Mouse (Mus musculus): ENCODE results near the gene Snx25. TPM values are rescaled to one million over a fixed set of nuclear protein-coding genes. Genes with fewer than 3 reads are reported as not detected.

Gene Snx25
- polyA plus RNA-seq, 1 experiment from 2014 or later = 6.5 TPM

- DNase-seq (ENCODE audit: low spot score) = peak; percentile 95
- peak overlapping the region; percentile 81 for H3K9ac ChIP-seq (ENCODE audit: low read length)
- 2% methylated on average over 75 of the region's 77 CpGs for WGBS
- H3K36me3 ChIP-seq (ENCODE audit: control insufficient read depth, insufficient read depth, low read length) = no peaks in the 10 kb centered on the region
- no peaks in the 10 kb centered on the region for H3K9me3 ChIP-seq (ENCODE audit: control insufficient read depth, low read length)
- H3K4me1 ChIP-seq (ENCODE audit: control insufficient read depth, insufficient read depth, low read length) = no peaks in the 10 kb centered on the region
- peak overlapping the region; percentile 76 for H3K4me3 ChIP-seq (ENCODE audit: low read depth, low read length)
- peak; percentile 93 for ATAC-seq (ENCODE audit: insufficient number of reproducible peaks, low FRiP score, low TSS enrichment, low read depth)
- H3K4me2 ChIP-seq (ENCODE audit: low read depth, severe bottlenecking) = peak overlapping the region; percentile 69
- H3K27ac ChIP-seq (replicated peaks; ENCODE audit: low read depth, low read length) = peak overlapping the region; percentile 81
- H3K27me3 ChIP-seq (ENCODE audit: control insufficient read depth, insufficient read depth, low read length) = no peaks in the 10 kb centered on the region
These were observed 11.3 kb upstream of the Snx25 start for GRCm38 (mm10) chr8:46162953-46163869.

GRCm38 (mm10) chr8:46153042-46153441, 1.1 kb upstream of the Snx25 start:
- no peak overlapping the region for H3K27ac ChIP-seq (replicated peaks; ENCODE audit: low read depth, low read length)
- H3K4me3 ChIP-seq (ENCODE audit: low read depth, low read length) = no peak overlapping the region
- WGBS = 35% methylated on average over 2 of the region's 2 CpGs
- no peak overlapping the region for H3K9ac ChIP-seq (ENCODE audit: low read length)
- H3K27me3 ChIP-seq (ENCODE audit: control insufficient read depth, insufficient read depth, low read length) = no peaks in the 10 kb centered on the region
- H3K9me3 ChIP-seq (ENCODE audit: control insufficient read depth, low read length) = no peaks in the 10 kb centered on the region
- DNase-seq (ENCODE audit: low spot score) = no peak
- ATAC-seq (ENCODE audit: insufficient number of reproducible peaks, low FRiP score, low TSS enrichment, low read depth) = no peak
- H3K36me3 ChIP-seq (ENCODE audit: control insufficient read depth, insufficient read depth, low read length) = no peaks in the 10 kb centered on the region
- peaks cover 3% of the 10 kb centered on the region for H3K4me1 ChIP-seq (ENCODE audit: control insufficient read depth, insufficient read depth, low read length)
- peak overlapping the region; percentile 97; the same call in 1 of the 2 replicates for H3K4me2 ChIP-seq (ENCODE audit: low read depth, severe bottlenecking)

DNA sequence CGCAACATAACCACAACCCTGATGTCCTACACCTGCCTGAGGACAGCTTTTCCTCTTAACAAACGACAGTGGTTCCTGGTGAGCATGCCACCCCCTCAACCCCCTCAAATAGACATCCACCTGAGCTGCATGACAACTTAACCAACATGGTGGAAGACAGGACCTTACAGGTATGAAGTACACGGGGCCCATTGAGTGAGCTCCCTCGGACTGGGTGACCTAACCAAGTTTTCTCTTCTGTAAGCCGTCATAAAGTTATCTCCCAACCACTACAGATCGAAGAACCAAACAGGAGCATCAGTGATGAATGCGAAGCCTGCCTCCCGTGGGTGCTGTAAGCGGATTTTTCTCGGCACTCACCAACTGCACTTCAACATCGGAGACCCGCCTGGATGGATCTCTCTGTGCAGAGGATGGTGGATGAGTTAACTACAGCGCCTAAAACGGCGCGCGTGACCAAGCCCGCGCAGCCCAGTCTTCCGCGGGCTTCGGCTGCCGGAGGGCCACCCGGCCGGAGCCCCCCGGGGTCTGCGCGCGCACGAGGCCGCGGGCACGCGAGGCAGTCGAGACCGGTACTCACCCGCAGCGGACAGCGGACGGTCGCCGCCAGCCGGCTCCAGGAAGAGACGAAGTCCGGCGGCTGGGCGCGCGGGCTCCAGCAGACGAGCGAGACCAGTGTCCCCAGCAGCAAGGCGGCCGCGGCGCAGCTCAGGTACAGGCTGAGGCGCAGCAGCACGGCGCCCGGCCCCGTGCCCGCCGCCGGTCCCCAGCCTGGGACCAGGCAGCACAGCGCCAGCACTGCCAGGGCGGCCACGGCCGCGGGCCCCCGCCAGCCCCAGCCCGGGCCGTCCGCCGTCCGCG, 527 bp downstream of the Snx25 start, which contains the start of gene Cfap97:
Gene Cfap97 (plus strand): TSS at position 570 of the 861 bp plus-strand sequence.
- no peaks in the 10 kb centered on the region for H3K27me3 ChIP-seq (ENCODE audit: control insufficient read depth, insufficient read depth, low read length)
- ATAC-seq (ENCODE audit: insufficient number of reproducible peaks, low FRiP score, low TSS enrichment, low read depth) = peak; percentile 73
- peaks cover 3% of the 10 kb centered on the region for H3K4me1 ChIP-seq (ENCODE audit: control insufficient read depth, insufficient read depth, low read length)
- peak within 1 kb of the TSS; percentile 97 for H3K4me2 ChIP-seq (ENCODE audit: low read depth, severe bottlenecking)
- peak within 1 kb of the TSS; percentile 78 for H3K4me3 ChIP-seq (ENCODE audit: low read depth, low read length)
- 1% methylated on average over 45 of the region's 75 CpGs for WGBS
- H3K9ac ChIP-seq (ENCODE audit: low read length) = peak within 1 kb of the TSS; percentile 71
- H3K9me3 ChIP-seq (ENCODE audit: control insufficient read depth, low read length) = no peaks in the 10 kb centered on the region
- DNase-seq (ENCODE audit: low spot score) = peak; percentile 68
- H3K27ac ChIP-seq (replicated peaks; ENCODE audit: low read depth, low read length) = no peak within 1 kb of the TSS
- H3K36me3 ChIP-seq (ENCODE audit: control insufficient read depth, insufficient read depth, low read length) = no peaks in the 10 kb centered on the region

- Histone ChIP-seq H3K36me3 (ENCODE audit: control insufficient read depth, insufficient read depth, low read length) (no peaks in the 10 kb centered on the region), H3K9me3 (ENCODE audit: control insufficient read depth, low read length) (no peaks in the 10 kb centered on the region), H3K4me3 (ENCODE audit: low read depth, low read length) (no peak overlapping the region), H3K4me1 (ENCODE audit: control insufficient read depth, insufficient read depth, low read length) (peaks cover 3% of the 10 kb centered on the region), H3K27me3 (ENCODE audit: control insufficient read depth, insufficient read depth, low read length) (no peaks in the 10 kb centered on the region), H3K4me2 (ENCODE audit: low read depth, severe bottlenecking) (no peak overlapping the region), H3K9ac (ENCODE audit: low read length) (no peak overlapping the region), H3K27ac (replicated peaks; ENCODE audit: low read depth, low read length) (no peak overlapping the region)
- 80% methylated on average over 9 of the region's 9 CpGs for WGBS
- ATAC-seq (ENCODE audit: insufficient number of reproducible peaks, low FRiP score, low TSS enrichment, low read depth) (no peak), DNase-seq (ENCODE audit: low spot score) (no peak)
These were observed 2.2 kb downstream of the Snx25 start for GRCm38 (mm10) chr8:46149782-46150181.

- 77% methylated on average over 6 of the region's 6 CpGs for WGBS
- H3K27me3 ChIP-seq (ENCODE audit: control insufficient read depth, insufficient read depth, low read length) = no peaks in the 10 kb centered on the region
- no peak overlapping the region for H3K9ac ChIP-seq (ENCODE audit: low read length)
- no peak for DNase-seq (ENCODE audit: low spot score)
- H3K4me3 ChIP-seq (ENCODE audit: low read depth, low read length) = no peak overlapping the region
- ATAC-seq (ENCODE audit: insufficient number of reproducible peaks, low FRiP score, low TSS enrichment, low read depth) = no peak
- H3K9me3 ChIP-seq (ENCODE audit: control insufficient read depth, low read length) = no peaks in the 10 kb centered on the region
- H3K4me1 ChIP-seq (ENCODE audit: control insufficient read depth, insufficient read depth, low read length) = peaks cover 3% of the 10 kb centered on the region
- H3K27ac ChIP-seq (replicated peaks; ENCODE audit: low read depth, low read length) = no peak overlapping the region
- no peak overlapping the region for H3K4me2 ChIP-seq (ENCODE audit: low read depth, severe bottlenecking)
- H3K36me3 ChIP-seq (ENCODE audit: control insufficient read depth, insufficient read depth, low read length) = no peaks in the 10 kb centered on the region
These were observed 2.7 kb downstream of the Snx25 start for GRCm38 (mm10) chr8:46149306-46149705.

DNA sequence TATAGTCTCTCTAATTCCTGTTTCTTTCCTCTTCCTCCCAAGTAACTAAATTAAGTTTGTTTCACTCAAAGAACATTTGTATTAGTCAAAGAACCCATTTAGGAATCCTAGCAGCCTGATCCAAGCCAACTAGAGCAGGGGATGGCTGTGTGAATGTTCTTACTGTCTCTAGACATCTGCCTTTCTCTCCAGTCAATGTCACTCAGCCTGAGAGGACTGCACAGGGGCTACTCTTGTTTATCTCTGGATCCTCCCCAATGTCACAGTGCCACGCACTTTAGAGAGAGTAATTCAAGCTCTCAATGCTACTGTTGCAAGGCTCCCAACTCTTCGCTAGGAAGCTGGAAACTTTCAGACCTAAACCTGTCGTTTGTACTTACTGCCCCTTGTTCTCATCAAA, 5.8 kb downstream of the Snx25 start:
- Histone ChIP-seq H3K4me3 (ENCODE audit: low read depth, low read length) (no peak overlapping the region), H3K27ac (replicated peaks; ENCODE audit: low read depth, low read length) (no peak overlapping the region), H3K27me3 (ENCODE audit: control insufficient read depth, insufficient read depth, low read length) (no peaks in the 10 kb centered on the region), H3K36me3 (ENCODE audit: control insufficient read depth, insufficient read depth, low read length) (no peaks in the 10 kb centered on the region), H3K4me1 (ENCODE audit: control insufficient read depth, insufficient read depth, low read length) (peaks cover 3% of the 10 kb centered on the region), H3K9me3 (ENCODE audit: control insufficient read depth, low read length) (no peaks in the 10 kb centered on the region), H3K4me2 (ENCODE audit: low read depth, severe bottlenecking) (no peak overlapping the region), H3K9ac (ENCODE audit: low read length) (no peak overlapping the region)
- no peak for ATAC-seq (ENCODE audit: insufficient number of reproducible peaks, low FRiP score, low TSS enrichment, low read depth)
- DNase-seq (ENCODE audit: low spot score) = no peak
- WGBS = 43% methylated on average over 3 of the region's 3 CpGs

DNA sequence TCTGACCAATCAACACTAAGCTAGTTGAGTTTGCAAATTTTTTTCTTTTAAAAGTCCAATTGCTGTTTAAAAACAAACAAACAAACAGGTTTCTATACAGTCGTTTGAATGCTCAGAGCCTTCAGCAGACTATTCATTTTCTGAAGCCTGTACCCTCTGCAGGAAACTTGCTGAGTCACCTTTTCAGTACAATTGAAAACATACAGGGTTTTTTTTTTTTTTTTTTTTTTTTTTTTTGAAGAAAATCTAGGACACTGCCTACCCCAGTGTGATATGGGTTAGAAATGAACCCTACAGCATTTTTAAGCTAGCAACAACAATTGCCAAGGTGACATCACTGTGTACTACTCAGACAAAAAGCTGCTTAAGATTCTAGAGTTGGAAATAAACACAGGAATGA, 8.0 kb downstream of the Snx25 start:
- Histone ChIP-seq H3K4me3 (ENCODE audit: low read depth, low read length) (no peak overlapping the region), H3K27ac (replicated peaks; ENCODE audit: low read depth, low read length) (no peak overlapping the region), H3K27me3 (ENCODE audit: control insufficient read depth, insufficient read depth, low read length) (no peaks in the 10 kb centered on the region), H3K4me2 (ENCODE audit: low read depth, severe bottlenecking) (no peak overlapping the region), H3K9ac (ENCODE audit: low read length) (no peak overlapping the region), H3K9me3 (ENCODE audit: control insufficient read depth, low read length) (no peaks in the 10 kb centered on the region), H3K36me3 (ENCODE audit: control insufficient read depth, insufficient read depth, low read length) (no peaks in the 10 kb centered on the region), H3K4me1 (ENCODE audit: control insufficient read depth, insufficient read depth, low read length) (no peaks in the 10 kb centered on the region)
- 48% methylated on average over 1 of the region's 1 CpGs for WGBS
- ATAC-seq (ENCODE audit: insufficient number of reproducible peaks, low FRiP score, low TSS enrichment, low read depth) (no peak), DNase-seq (ENCODE audit: low spot score) (no peak)

GRCm38 (mm10) chr8:46143470-46143869, 8.5 kb downstream of the Snx25 start:
- no peaks in the 10 kb centered on the region for H3K36me3 ChIP-seq (ENCODE audit: control insufficient read depth, insufficient read depth, low read length)
- no peak overlapping the region for H3K9ac ChIP-seq (ENCODE audit: low read length)
- no peak for DNase-seq (ENCODE audit: low spot score)
- no peaks in the 10 kb centered on the region for H3K27me3 ChIP-seq (ENCODE audit: control insufficient read depth, insufficient read depth, low read length)
- no peak overlapping the region for H3K4me2 ChIP-seq (ENCODE audit: low read depth, severe bottlenecking)
- H3K9me3 ChIP-seq (ENCODE audit: control insufficient read depth, low read length) = no peaks in the 10 kb centered on the region
- H3K27ac ChIP-seq (replicated peaks; ENCODE audit: low read depth, low read length) = no peak overlapping the region
- no peak overlapping the region for H3K4me3 ChIP-seq (ENCODE audit: low read depth, low read length)
- 75% methylated on average over 5 of the region's 5 CpGs for WGBS
- no peaks in the 10 kb centered on the region for H3K4me1 ChIP-seq (ENCODE audit: control insufficient read depth, insufficient read depth, low read length)
- no peak for ATAC-seq (ENCODE audit: insufficient number of reproducible peaks, low FRiP score, low TSS enrichment, low read depth)

Data from limb, embryonic 11.5 days (tissue).